Mouse (Mus musculus): ENCODE results near the gene 4931428F04Rik.

The 4931428F04Rik gene

DNA sequence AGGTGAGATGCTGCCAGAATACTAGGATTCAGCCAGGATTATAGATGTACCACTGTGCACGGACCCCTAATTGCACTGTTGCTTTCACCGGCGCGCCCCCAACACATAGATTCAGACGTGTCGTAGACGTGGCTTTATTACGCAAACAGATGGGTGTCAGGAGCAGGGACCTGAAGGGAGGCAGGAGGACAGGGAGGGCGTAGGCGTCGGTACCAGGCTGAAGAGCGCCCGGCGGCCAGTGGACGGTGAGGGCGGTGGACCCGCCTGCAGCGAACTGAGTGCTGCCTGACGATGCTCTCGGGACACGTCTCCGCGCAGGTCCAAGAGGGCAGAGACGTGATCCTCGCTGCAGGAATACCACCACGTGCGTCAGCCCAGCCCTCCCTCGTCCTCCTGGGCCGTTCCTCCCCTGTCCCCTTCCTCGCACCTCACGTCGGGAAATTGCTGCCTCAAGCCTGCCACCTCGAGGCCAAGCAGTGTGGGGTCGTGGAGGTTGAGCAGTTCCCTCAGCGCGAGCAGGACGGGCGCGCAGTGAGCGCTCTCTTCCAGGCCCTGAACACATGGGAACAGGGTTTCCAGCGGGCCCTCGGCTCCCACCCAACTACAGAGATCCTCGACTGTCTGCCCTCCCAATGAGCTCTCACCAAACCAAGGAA, at the start of gene 4931428F04Rik:
4931428F04Rik (minus strand) TSS at position 60 of the 656 bp plus-strand sequence.
- in situ Hi-C loops (cut with MboI, MseI): no loop called here

DNA sequence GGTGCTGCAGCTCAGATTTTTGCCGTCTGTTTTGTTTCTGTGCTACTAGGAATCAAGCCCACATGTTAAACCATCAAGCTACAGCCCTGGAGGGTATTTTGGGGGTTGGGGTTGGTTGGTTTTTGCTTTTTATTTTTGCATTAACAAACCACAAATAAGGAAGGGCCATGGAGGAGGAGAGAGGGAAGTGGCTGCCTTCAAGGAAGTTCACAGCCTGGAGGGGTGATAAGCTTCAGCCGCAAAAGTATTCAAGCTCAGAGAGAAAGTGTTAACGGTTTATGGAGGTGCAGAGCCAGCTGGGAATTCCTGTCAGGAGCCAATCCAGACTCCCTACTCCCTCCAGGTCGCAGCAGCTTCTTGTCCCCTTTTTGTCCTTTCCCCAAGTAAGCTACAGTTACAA, 49.3 kb upstream of the 4931428F04Rik start:
- in situ Hi-C loops (cut with MboI, MseI): loop anchor here (25.0 kb wide), 1 partner anchor 723 kb away; the partner anchor contains the start of gene Nfatc3

DNA sequence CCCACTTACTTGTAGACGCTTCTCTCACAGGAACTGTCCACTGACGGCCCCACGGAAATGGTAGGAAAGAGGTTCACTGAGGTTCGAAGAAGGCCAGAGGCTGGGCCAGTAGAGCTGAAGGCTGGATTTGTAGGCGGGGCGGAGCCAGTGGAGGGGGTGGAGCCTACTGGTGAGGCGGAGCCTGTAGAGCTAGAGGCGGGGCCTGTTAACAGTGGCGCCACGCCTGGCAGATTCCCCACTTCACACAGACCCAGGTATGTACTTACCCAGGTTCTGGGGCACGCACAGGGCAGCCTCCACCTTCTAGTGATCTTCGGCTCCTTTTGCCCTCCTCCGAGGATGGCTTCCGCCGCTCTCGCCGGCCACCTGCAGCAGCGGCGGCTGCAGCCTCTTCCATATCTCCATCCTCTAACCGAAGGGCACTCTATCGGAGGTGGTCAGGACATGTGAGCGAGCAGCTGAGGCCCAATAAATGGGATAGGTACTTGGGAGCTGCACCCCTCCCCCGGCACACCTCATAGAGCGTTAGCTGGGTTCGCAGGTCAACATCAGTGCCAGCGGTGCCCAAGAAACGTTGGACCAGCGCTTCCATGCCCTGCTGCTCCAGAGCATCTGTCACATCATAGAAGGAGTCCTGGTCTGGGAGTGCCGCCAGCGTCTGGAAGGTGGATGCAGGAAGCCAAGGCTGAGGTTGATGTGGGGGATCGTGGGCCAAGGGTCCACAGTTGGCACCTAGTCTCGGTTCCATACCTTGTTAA, 46.9 kb upstream of the 4931428F04Rik start:
- in situ Hi-C loops (cut with MboI, MseI): loop anchor here (25.0 kb wide), 1 partner anchor 726 kb away; the partner anchor contains the start of gene Nfatc3

DNA sequence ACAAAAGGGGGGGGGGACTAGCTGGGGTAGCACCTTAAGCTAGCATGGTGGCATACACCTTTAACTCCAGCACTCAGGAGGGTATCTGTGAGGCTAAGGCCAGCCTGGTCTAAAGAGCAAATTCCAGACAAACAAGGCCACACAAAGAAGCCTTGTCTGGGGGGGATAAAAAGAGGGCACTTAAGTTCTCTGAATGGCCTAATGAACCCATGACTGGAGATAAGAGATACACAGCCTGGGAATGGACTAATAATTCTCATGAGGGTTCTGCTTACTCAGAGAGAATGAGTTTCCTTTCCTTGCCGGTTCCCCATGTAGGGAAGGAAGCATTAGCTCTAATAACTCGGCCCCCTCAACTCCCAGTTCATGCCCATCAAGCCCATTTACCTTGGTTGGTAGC, 42.9 kb upstream of the 4931428F04Rik start:
- in situ Hi-C loops (cut with MboI, MseI): loop anchor here (25.0 kb wide), 1 partner anchor 730 kb away; the partner anchor contains the start of gene Nfatc3

GRCm38 (mm10) chr8:105331931-105332330, 42.3 kb upstream of the 4931428F04Rik start:
- in situ Hi-C loops (cut with MboI, MseI): loop anchor here (25.0 kb wide), 1 partner anchor 730 kb away; the partner anchor contains the start of gene Nfatc3

DNA sequence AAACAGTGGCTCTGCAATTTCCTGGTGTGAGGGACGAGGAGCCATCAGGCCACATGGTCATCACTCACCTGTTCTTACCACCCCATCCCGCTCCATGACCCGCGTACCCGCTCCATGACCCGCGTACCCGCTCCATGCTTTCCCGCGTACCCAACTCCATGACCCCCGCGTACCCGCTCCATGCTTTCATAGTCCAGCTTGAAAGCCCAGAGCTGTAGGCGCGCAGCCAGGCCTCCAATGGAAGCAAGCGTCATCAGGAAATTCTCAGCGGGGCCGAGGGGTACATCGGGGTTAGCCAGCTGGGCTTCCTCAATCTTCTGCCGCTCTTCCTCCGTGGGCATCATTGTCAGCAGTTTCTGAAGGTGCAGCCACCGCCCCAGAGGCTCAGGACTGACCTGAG, 41.8 kb upstream of the 4931428F04Rik start:
- in situ Hi-C loops (cut with MboI, MseI): loop anchor here (25.0 kb wide), 1 partner anchor 731 kb away; the partner anchor contains the start of gene Nfatc3

GRCm38 (mm10) chr8:105330325-105330724, 40.7 kb upstream of the 4931428F04Rik start:
- in situ Hi-C loops (cut with MboI, MseI): loop anchor here (25.0 kb wide), 1 partner anchor 732 kb away; the partner anchor contains the start of gene Nfatc3

GRCm38 (mm10) chr8:105326968-105327367, 37.3 kb upstream of the 4931428F04Rik start:
- in situ Hi-C loops (cut with MboI, MseI): loop anchor here (10.0 to 25.0 kb wide), 2 partner anchors 735 to 888 kb away; partner anchors contain the start of genes Nfatc3, Prmt7 and Slc7a6os

- in situ Hi-C loops (cut with MboI, MseI): loop anchor here (10.0 to 25.0 kb wide), 2 partner anchors 736 to 889 kb away; partner anchors contain the start of genes Nfatc3, Prmt7 and Slc7a6os
Measured at GRCm38 (mm10) chr8:105326141-105326672, 36.5 kb upstream of the 4931428F04Rik start, which contains the start of the genes Lrrc29 and Tmem208. TSS of gene Lrrc29 (minus strand) at chr8:105326278. TSS of gene Tmem208 (plus strand) at chr8:105326354.

- in situ Hi-C loops (cut with MboI, MseI): loop anchor here (10.0 to 25.0 kb wide), 2 partner anchors 737 to 889 kb away; partner anchors contain the start of genes Nfatc3, Prmt7 and Slc7a6os
Measured at GRCm38 (mm10) chr8:105325641-105326093, 36.0 kb upstream of the 4931428F04Rik start.

DNA sequence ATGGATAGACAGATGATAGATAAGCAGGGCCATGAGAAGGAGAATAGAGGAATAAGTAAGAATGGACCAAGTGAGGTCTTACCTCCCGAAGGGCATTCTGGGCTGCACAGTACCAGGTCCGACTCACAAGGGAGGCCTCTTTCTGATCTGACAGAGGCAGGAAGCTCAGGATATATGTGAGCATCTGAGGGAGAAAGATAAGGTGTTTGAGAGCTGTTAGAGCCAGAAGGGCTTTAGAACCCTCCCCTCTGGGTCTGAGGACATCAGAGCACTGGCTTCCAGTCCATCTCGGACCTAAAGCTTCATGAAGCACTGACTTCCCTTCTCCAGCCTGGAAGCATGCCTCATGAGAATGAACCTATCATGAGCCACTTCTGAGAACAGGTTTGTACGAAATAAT, 33.5 kb upstream of the 4931428F04Rik start:
- in situ Hi-C loops (cut with MboI, MseI): loop anchor here (10.0 kb wide), 1 partner anchor 892 kb away; the partner anchor contains the start of genes Prmt7 and Slc7a6os

DNA sequence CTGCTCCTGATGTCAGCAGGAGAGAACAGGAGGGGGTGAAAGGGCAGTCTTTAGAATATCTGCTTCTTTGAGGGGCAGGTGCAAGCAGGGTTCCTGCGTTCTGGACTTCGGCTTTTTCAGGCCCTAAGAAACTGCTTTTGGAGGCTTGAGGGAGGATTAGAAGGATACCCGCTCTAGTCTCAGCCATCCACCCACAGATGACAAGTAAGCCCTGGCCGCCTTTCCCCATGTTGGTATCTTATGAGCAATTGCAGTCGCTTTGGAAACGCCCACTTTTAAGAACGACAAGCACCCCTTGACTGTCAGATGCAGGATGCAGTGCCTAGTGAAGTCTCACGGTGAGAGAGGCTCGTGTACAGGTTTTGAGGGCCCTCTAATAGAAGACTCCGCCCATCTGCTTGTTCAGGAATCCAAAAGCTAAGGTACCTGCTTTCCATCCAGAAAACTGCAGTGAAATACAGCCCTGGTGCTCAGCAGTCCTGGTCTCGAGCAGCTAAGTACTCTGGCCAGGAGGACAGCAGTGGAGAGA, 29.1 kb upstream of the 4931428F04Rik start:
- in situ Hi-C loops (cut with MboI, MseI): no loop called here

DNA sequence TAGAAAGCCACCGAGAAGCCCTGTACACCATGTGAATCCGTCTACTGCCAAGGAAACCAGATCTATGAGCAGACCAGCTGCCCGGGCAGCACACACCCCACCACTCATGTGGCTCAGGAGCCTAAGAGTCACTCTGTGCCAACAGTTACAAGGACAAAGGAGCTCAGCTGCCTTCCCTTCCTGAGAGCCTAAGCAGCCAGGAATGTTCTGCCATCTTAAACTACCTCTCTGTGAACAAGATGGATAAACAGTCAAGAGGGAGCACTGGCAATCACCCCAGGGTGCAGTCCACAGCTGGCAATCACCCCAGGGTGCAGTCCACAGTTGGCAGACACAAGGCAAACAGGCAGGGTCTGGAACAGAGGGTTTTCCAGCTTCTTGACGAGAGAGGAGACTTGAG, 28.3 kb upstream of the 4931428F04Rik start:
- in situ Hi-C loops (cut with MboI, MseI): no loop called here

DNA sequence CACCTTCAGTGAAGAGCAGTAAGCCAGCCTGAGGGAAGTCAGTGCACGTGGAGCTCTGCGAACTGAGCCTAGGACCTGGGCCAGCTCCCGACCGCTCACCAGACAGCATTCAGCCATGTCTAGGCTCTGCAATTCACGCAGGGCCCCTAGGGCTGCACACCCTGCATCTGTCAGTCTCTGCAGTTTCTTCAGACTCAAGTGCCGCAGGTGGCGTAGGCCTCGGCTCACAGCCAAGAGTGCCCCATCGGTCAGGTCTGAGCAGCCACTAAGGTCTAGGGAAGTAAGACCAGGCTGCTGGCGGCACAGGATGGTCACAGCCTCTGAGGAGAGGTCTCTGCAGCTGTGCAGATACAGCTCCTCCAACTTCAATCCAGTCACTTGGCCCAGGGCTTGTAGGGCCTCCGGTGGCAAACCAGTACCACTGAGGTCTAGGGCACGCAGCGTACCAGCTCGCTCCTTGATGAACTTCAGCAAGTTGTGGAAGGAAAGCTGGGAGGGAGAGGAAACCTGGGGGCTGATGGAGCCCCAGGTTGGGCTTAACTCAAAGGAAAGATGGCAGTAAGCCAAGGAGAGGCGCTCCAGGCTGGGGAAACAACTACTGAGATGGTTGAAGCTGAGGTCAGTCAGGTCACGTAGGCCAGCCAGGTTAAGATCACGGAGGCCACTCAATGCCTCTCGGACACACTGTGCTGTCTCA, 25.6 kb upstream of the 4931428F04Rik start:
- in situ Hi-C loops (cut with MboI, MseI): no loop called here

DNA sequence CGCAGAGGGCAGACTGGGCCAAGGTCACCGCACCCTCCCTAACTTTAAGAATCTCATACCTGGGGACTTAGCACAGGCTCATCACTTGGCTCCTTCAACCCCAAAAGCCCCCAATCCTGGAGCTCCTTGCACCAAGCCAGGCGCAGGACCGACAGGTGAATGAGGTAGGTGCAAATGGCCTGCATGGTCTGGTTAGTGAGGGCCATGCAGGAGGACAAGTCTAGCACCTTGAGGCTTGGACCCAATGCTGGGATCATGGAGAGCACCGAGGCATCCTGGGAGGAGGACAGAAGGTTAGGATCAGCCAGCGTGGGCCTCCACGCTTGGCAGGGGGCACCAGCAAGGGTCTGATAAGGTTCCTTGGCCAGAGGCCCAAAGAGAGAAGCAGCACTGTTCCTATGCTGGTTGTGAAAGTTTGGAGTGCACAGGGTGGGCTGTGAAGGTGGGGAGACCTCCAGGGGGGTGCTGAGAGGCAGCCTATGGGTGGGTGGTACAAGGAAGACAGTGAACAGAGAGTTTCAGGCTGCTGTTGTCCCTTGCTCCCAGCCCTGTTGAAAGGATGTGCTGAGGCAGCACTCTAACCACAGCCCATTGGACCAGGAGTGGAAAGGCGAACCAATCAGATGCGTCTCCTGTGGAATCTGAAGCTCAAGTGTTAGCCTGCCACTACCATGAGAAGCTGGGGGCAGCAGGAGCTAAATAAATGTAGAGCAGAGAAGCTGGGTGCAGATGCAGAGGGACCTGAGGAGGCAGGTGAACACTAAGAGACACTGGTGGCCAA, 24.1 kb upstream of the 4931428F04Rik start:
- in situ Hi-C loops (cut with MboI, MseI): no loop called here

GRCm38 (mm10) chr8:105312891-105313481, 23.3 kb upstream of the 4931428F04Rik start:
- in situ Hi-C loops (cut with MboI, MseI): no loop called here

DNA sequence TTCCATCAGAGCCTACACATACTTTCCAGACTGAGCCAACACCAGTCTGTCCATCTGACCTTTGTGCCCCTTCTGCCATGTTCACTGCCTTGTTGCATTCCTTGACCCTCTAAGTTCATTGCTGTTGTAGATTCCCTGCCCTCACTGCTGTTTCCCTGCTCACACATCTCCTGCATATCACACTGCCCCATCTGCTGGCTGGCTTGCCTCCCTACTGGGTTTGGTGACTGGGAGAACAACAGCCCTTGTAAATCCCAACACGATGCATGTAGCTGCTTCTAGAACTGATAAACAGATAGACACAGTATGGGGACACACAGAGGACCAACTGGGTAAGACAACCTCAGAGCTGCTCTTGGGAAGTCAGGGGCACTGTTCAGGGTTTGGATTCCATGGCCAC, 22.1 kb upstream of the 4931428F04Rik start:
- in situ Hi-C loops (cut with MboI, MseI): no loop called here

DNA sequence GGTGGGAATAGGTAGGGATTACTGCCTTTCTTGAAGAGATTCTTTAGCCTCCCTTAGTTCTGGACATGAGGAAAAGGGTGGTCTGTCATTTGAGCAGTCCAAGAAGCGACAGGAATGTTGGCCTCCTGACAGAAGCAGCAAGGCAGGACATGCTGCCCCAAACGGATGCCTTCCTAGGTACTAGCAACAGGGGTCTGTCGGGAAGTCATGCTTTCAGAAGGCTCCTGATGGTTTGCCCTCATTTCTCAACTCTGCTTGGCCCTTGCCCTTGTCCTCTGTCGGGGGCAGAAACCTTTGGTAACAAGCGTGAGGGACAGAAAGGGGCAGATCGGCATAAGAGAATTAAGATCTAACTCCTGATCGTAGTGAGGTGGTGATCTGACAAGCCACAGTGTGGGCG, 20.5 kb upstream of the 4931428F04Rik start:
- in situ Hi-C loops (cut with MboI, MseI): no loop called here

GRCm38 (mm10) chr8:105309142-105309847, 19.6 kb upstream of the 4931428F04Rik start:
- in situ Hi-C loops (cut with MboI, MseI): no loop called here
